Mouse (Mus musculus) MEL (cell line): Measurements from ENCODE around the gene Bet1. TPM values are rescaled to one million over a fixed set of nuclear protein-coding genes. Genes with fewer than 3 reads are reported as not detected.

ENCODE experiments used
- DNase-seq: peaks from one replicate; pipeline ENCODE4 v3.0.0; 2011; ENCODE audit warnings: low read depth, low spot score
- H3K27ac ChIP-seq: 2 replicates; pipeline ENCODE4 v1.5.1; 2012; ENCODE audit warnings: low read depth, mild to moderate bottlenecking, control low read depth, low read length, moderate library complexity; ENCODE audit not compliant: control insufficient read depth
- H3K27me3 ChIP-seq, 2 experiments: fragments of 150-350 bp in 1 of 2; sonication (generic) in 1 of 2; 2 replicates each; pipeline ENCODE4 v1.6.1; 2012; ENCODE audit warnings: low read length in 2 of 2, mild to moderate bottlenecking in 2 of 2, improper control_type of control experiment in 1 of 2, moderate library complexity in 1 of 2; ENCODE audit not compliant: insufficient read depth in 2 of 2, control insufficient read depth in 1 of 2
- H3K36me3 ChIP-seq, 2 experiments: 2 replicates each; pipeline ENCODE4 v1.6.1; 2012 to 2014; ENCODE audit warnings: low read length in 2 of 2, improper control_type of control experiment in 1 of 2, inconsistent platforms in 1 of 2, mild to moderate bottlenecking in 1 of 2; ENCODE audit not compliant: insufficient read depth in 2 of 2, control insufficient read depth in 1 of 2
- H3K4me1 ChIP-seq, 2 experiments: fragments of 150-350 bp in 1 of 2; sonication (generic) in 1 of 2; 2 replicates each; pipeline ENCODE4 v1.6.1; 2012; ENCODE audit warnings: low read length in 2 of 2, improper control_type of control experiment in 1 of 2, mild to moderate bottlenecking in 1 of 2; ENCODE audit not compliant: insufficient read depth in 2 of 2, control insufficient read depth in 1 of 2
- H3K4me3 ChIP-seq, 2 experiments: fragments of 150-350 bp in 1 of 2; sonication (generic) in 1 of 2; 2 replicates each; pipeline ENCODE4 v1.5.1; 2012; ENCODE audit warnings: low read depth in 2 of 2, low read length in 2 of 2, mild to moderate bottlenecking in 2 of 2, moderate library complexity in 2 of 2, control low read depth in 1 of 2, improper control_type of control experiment in 1 of 2; ENCODE audit not compliant: control insufficient read depth in 1 of 2, insufficient read depth in 1 of 2
- H3K79me2 ChIP-seq: 2 replicates; pipeline ENCODE4 v1.6.1; 2012; ENCODE audit warnings: mild to moderate bottlenecking, low read length, moderate library complexity; ENCODE audit not compliant: control insufficient read depth, poor library complexity, insufficient read depth
- H3K9ac ChIP-seq: 2 replicates; pipeline ENCODE4 v1.6.1; 2012; ENCODE audit warnings: low read depth, mild to moderate bottlenecking, control low read depth, low read length, moderate library complexity; ENCODE audit not compliant: control insufficient read depth, poor library complexity, severe bottlenecking
- H3K9me3 ChIP-seq: fragments of 150-350 bp; sonication (generic); replicated peaks from 2 replicates; pipeline ENCODE4 v1.6.1; 2012; ENCODE audit warnings: mild to moderate bottlenecking, low read length, improper control_type of control experiment, moderate library complexity; ENCODE audit not compliant: insufficient read depth
- BHLHE40 ChIP-seq: IDR thresholded peaks from 2 replicates; pipeline ENCODE4 v1.6.1; 2012; ENCODE audit warnings: low read depth, mild to moderate bottlenecking, inconsistent platforms, low read length, improper control_type of control experiment, borderline replicate concordance
- CHD1 ChIP-seq: IDR thresholded peaks from 2 replicates; pipeline ENCODE4 v1.6.1; 2012; ENCODE audit warnings: low read depth, mild to moderate bottlenecking, inconsistent platforms, low read length, improper control_type of control experiment
- CHD2 ChIP-seq: IDR thresholded peaks from 2 replicates; pipeline ENCODE4 v1.6.1; 2011; ENCODE audit warnings: low read length, improper control_type of control experiment
- CTCF ChIP-seq, 3 experiments: IDR thresholded peaks in 2 of 3; conservative IDR thresholded peaks in 1 of 3; 2 replicates each; pipeline ENCODE4 v1.5.1; 2011 to 2012; ENCODE audit warnings: low read length in 3 of 3, low read depth in 2 of 3, mild to moderate bottlenecking in 2 of 3, improper control_type of control experiment in 1 of 3, inconsistent platforms in 1 of 3, mixed read lengths in 1 of 3, moderate library complexity in 1 of 3; ENCODE audit not compliant: control insufficient read depth in 1 of 3, insufficient read depth in 1 of 3, poor library complexity in 1 of 3, severe bottlenecking in 1 of 3
- ELF1 ChIP-seq: IDR thresholded peaks from 2 replicates; pipeline ENCODE4 v1.6.1; 2014; ENCODE audit warnings: low read depth, mild to moderate bottlenecking, inconsistent platforms, low read length, improper control_type of control experiment, moderate library complexity
- EP300 ChIP-seq, 2 experiments: IDR thresholded peaks; 2 replicates each; pipeline ENCODE4 v1.6.1; 2011; ENCODE audit warnings: improper control_type of control experiment in 2 of 2, low read length in 2 of 2, low read depth in 1 of 2, mild to moderate bottlenecking in 1 of 2
- ETS1 ChIP-seq: IDR thresholded peaks from 2 replicates; pipeline ENCODE4 v1.6.1; 2012; ENCODE audit warnings: low read depth, mild to moderate bottlenecking, inconsistent platforms, low read length, improper control_type of control experiment, moderate library complexity
- GABPA ChIP-seq: IDR thresholded peaks from 2 replicates; pipeline ENCODE4 v1.6.1; 2012; ENCODE audit warnings: low read depth, mild to moderate bottlenecking, inconsistent platforms, low read length, improper control_type of control experiment, moderate library complexity
- KAT2A ChIP-seq: conservative IDR thresholded peaks from 2 replicates; pipeline ENCODE4 v1.6.1; 2012; ENCODE audit warnings: low read depth, low read length, improper control_type of control experiment, inconsistent platforms
- MAFK ChIP-seq: IDR thresholded peaks from 2 replicates; pipeline ENCODE4 v1.6.1; 2011; ENCODE audit warnings: low read depth, mild to moderate bottlenecking, low read length, improper control_type of control experiment, borderline replicate concordance
- MAX ChIP-seq: IDR thresholded peaks from 2 replicates; pipeline ENCODE4 v1.6.1; 2011; ENCODE audit warnings: low read length, improper control_type of control experiment
- MAZ ChIP-seq: IDR thresholded peaks from 2 replicates; pipeline ENCODE4 v1.6.1; 2012; ENCODE audit warnings: low read depth, mild to moderate bottlenecking, inconsistent platforms, low read length, improper control_type of control experiment
- MYC ChIP-seq: IDR thresholded peaks from 2 replicates; pipeline ENCODE4 v1.6.1; 2011; ENCODE audit warnings: low read depth, mild to moderate bottlenecking, low read length, improper control_type of control experiment, moderate library complexity
- NRF1 ChIP-seq: IDR thresholded peaks from 2 replicates; pipeline ENCODE4 v1.6.1; 2014; ENCODE audit warnings: low read depth, mild to moderate bottlenecking, inconsistent platforms, low read length, improper control_type of control experiment, moderate library complexity; ENCODE audit not compliant: poor library complexity, insufficient read depth, severe bottlenecking
- POLR2A ChIP-seq, 2 experiments: IDR thresholded peaks; 2 replicates each; pipeline ENCODE4 v1.6.1; 2011 to 2012; ENCODE audit warnings: low read length in 2 of 2, mild to moderate bottlenecking in 2 of 2, control low read depth in 1 of 2, improper control_type of control experiment in 1 of 2, low read depth in 1 of 2, moderate library complexity in 1 of 2; ENCODE audit not compliant: control insufficient read depth in 1 of 2, insufficient read depth in 1 of 2, poor library complexity in 1 of 2
- POLR2AphosphoS2 ChIP-seq: IDR thresholded peaks from 2 replicates; pipeline ENCODE4 v1.6.1; 2011; ENCODE audit warnings: low read length, improper control_type of control experiment
- RAD21 ChIP-seq: IDR thresholded peaks from 2 replicates; pipeline ENCODE4 v1.6.1; 2011; ENCODE audit warnings: mild to moderate bottlenecking, low read depth, low read length, improper control_type of control experiment
- RCOR1 ChIP-seq: IDR thresholded peaks from 2 replicates; pipeline ENCODE4 v1.6.1; 2012; ENCODE audit warnings: low read depth, mild to moderate bottlenecking, inconsistent platforms, low read length, improper control_type of control experiment
- SIN3A ChIP-seq: IDR thresholded peaks from 2 replicates; pipeline ENCODE4 v1.6.1; 2012; ENCODE audit warnings: low read length, improper control_type of control experiment, inconsistent platforms
- SMC3 ChIP-seq: IDR thresholded peaks from 2 replicates; pipeline ENCODE4 v1.6.1; 2011; ENCODE audit warnings: low read depth, low read length, improper control_type of control experiment
- USF2 ChIP-seq, 2 experiments: IDR thresholded peaks; 2 replicates each; pipeline ENCODE4 v1.6.1; 2011 to 2012; ENCODE audit warnings: improper control_type of control experiment in 2 of 2, low read length in 2 of 2, borderline replicate concordance in 1 of 2, inconsistent platforms in 1 of 2, low read depth in 1 of 2, mild to moderate bottlenecking in 1 of 2; ENCODE audit not compliant: insufficient read depth in 1 of 2
- ZC3H11A ChIP-seq: IDR thresholded peaks from 2 replicates; pipeline ENCODE4 v1.6.1; 2012; ENCODE audit warnings: low read depth, mild to moderate bottlenecking, inconsistent platforms, low read length, improper control_type of control experiment
- ZKSCAN1 ChIP-seq: IDR thresholded peaks from 2 replicates; pipeline ENCODE4 v1.6.1; 2012; ENCODE audit warnings: low read depth, mild to moderate bottlenecking, inconsistent platforms, low read length, improper control_type of control experiment, moderate library complexity
- ZNF384 ChIP-seq: IDR thresholded peaks from 2 replicates; pipeline ENCODE4 v1.6.1; 2012; ENCODE audit warnings: low read depth, mild to moderate bottlenecking, inconsistent platforms, low read length, improper control_type of control experiment
- polyA plus RNA-seq, 2 experiments: library from polyadenylated mRNA; stranded (reverse) in 1 of 2; unstranded in 1 of 2; fragments of >175 nt in 1 of 2; fragments of >200 nt in 1 of 2; gene quantifications; 2 replicates each; pipeline versions ENCODE4 v1.2.1 to v1.2.4; 2012; ENCODE audit warnings: low replicate concordance in 2 of 2, low read depth in 1 of 2; ENCODE audit not compliant: insufficient read length in 2 of 2, insufficient read depth in 1 of 2, missing spikeins in 1 of 2
- total RNA-seq: library from RNA; depleted of rRNA; stranded (reverse); fragments of 300-350 nt; gene quantifications from 2 replicates; pipeline ENCODE4 v1.2.3, GENCODE M21; 2012

Bet1 gene
- total and polyA plus RNA-seq, 3 experiments, result 33.6 to 38.3 TPM; not detected in 1

GRCm38 (mm10) chr6:4118611-4119010 lies 31.8 kb upstream of the Bet1 start:
- Histone ChIP-seq H3K27me3 (no peaks in the 10 kb centered on the region), H3K9me3 (no peaks in the 10 kb centered on the region), H3K27ac (no peak overlapping the region), H3K36me3 (no peaks in the 10 kb centered on the region), H3K4me1 (no peaks in the 10 kb centered on the region), H3K79me2 (no peaks in the 10 kb centered on the region), H3K9ac (no peak overlapping the region), H3K4me3 (no peak overlapping the region)
- TF ChIP-seq CHD1, result no peak
- TF ChIP-seq KAT2A, result no peak
- TF ChIP-seq ZKSCAN1, result no peak
- no peak for TF ChIP-seq CTCF (IDR thresholded peaks at IDR 0.05 in 2 of 3, conservative IDR thresholded peaks at IDR 0.05 in 1 of 3; ENCODE audit: control insufficient read depth in 1 of 3, insufficient read depth in 1 of 3, low read depth in 2 of 3, low read length in 3 of 3, poor library complexity in 1 of 3, severe bottlenecking in 1 of 3)
- TF ChIP-seq POLR2AphosphoS2, result no peak
- no peak for TF ChIP-seq EP300 (IDR thresholded peaks at IDR 0.05; ENCODE audit: low read depth in 1 of 2, low read length in 2 of 2)
- TF ChIP-seq CHD2, result no peak
- TF ChIP-seq POLR2A (IDR thresholded peaks at IDR 0.05; ENCODE audit: control insufficient read depth in 1 of 2, insufficient read depth in 1 of 2, low read depth in 1 of 2, low read length in 2 of 2, poor library complexity in 1 of 2), result no peak
- no peak for TF ChIP-seq RCOR1
- no peak for TF ChIP-seq ZC3H11A
- DNase-seq, result no peak

- no peak for TF ChIP-seq SIN3A
- no peak for TF ChIP-seq SMC3
- no peak for TF ChIP-seq USF2 (IDR thresholded peaks at IDR 0.05; ENCODE audit: borderline replicate concordance in 1 of 2, insufficient read depth in 1 of 2, low read depth in 1 of 2, low read length in 2 of 2)
- no peak for TF ChIP-seq ETS1
- TF ChIP-seq GABPA, result no peak
- no peak for TF ChIP-seq CHD1
- no peak for TF ChIP-seq MAFK
- no peak for TF ChIP-seq POLR2AphosphoS2
- TF ChIP-seq RAD21, result no peak
- TF ChIP-seq MAX, result no peak
- TF ChIP-seq MYC, result no peak
- no peak for TF ChIP-seq BHLHE40
- TF ChIP-seq ELF1, result no peak
- no peak for TF ChIP-seq NRF1
- TF ChIP-seq MAZ, result no peak
- TF ChIP-seq RCOR1, result no peak
- TF ChIP-seq ZC3H11A, result no peak
- TF ChIP-seq ZNF384, result no peak
- H3K4me3 ChIP-seq, result no peak overlapping the region
- DNase-seq, result no peak
- H3K79me2 ChIP-seq, result no peaks in the 10 kb centered on the region
- peaks cover 0 to 4% of the 10 kb centered on the region in 2 experiments; a peak in 2 of 4 replicates for H3K36me3 ChIP-seq
- H3K9me3 ChIP-seq, result no peaks in the 10 kb centered on the region
- no peak overlapping the region for H3K27ac ChIP-seq
- no peak overlapping the region for H3K9ac ChIP-seq
- no peaks in the 10 kb centered on the region for H3K27me3 ChIP-seq
- no peaks in the 10 kb centered on the region for H3K4me1 ChIP-seq
Observed at GRCm38 (mm10) chr6:4090423-4090822, 3.7 kb upstream of the Bet1 start.
